In genomic region chr4:150835163-150835562, GRCm38 (mm10) we compare ENCODE assay signal across 23 mouse cellular contexts.
"Had no signal": no experiment of that assay in that cellular context is flagged by ENCODE, and none has a peak within 500 bp of the region (broad histone marks: within the 10 kb centered on the region; RNA-seq: fewer than 3 reads in every experiment).

No protein-coding gene starts in this region.

- H3K9ac ChIP-seq: limb, embryonic 12.5 days; limb, embryonic 15.5 days; liver, embryonic 14.5 days; liver, postnatal 0 days; midbrain, embryonic 12.5 days; midbrain, embryonic 15.5 days; neural tube, embryonic 13.5 days; stomach, embryonic 15.5 days had no signal

- H3K4me1 ChIP-seq: limb, embryonic 12.5 days; midbrain, embryonic 12.5 days; midbrain, embryonic 15.5 days; neural tube, embryonic 13.5 days; stomach, embryonic 15.5 days had no signal

- H3K27ac ChIP-seq: kidney, postnatal 0 days; left cerebral cortex, adult 2 months; limb, embryonic 12.5 days; limb, embryonic 15.5 days; liver, embryonic 14.5 days; macrophage; midbrain, embryonic 12.5 days; midbrain, embryonic 15.5 days; neural tube, embryonic 13.5 days; stomach, embryonic 15.5 days had no signal

- H3K27me3 ChIP-seq: limb, embryonic 12.5 days; limb, embryonic 15.5 days; midbrain, embryonic 15.5 days; neural tube, embryonic 13.5 days; stomach, embryonic 15.5 days had no signal

- DNase-seq: kidney, adult 18-20 months; kidney, adult 9 months; kidney, postnatal 36 days; layer of hippocampus, postnatal 36 days; left cerebral cortex, postnatal 4 days; liver, postnatal 0 days; lung, postnatal 14 days; retina, postnatal 1 day; right cerebral cortex, postnatal 25 days; spleen, adult 18-20 months; thymus, postnatal 25 days had no signal

- H3K9me3 ChIP-seq: limb, embryonic 12.5 days; limb, embryonic 15.5 days; midbrain, embryonic 12.5 days; midbrain, embryonic 15.5 days; neural tube, embryonic 13.5 days; stomach, embryonic 15.5 days had no signal

- H3K36me3 ChIP-seq: limb, embryonic 12.5 days; limb, embryonic 15.5 days; midbrain, embryonic 12.5 days; midbrain, embryonic 15.5 days; neural tube, embryonic 13.5 days; stomach, embryonic 15.5 days had no signal

- ATAC-seq: intestine, embryonic 16.5 days; liver, postnatal 0 days; midbrain, embryonic 15.5 days had no signal

- H3K4me2 ChIP-seq: limb, embryonic 12.5 days; limb, embryonic 15.5 days; liver, embryonic 11.5 days; midbrain, embryonic 12.5 days; midbrain, embryonic 15.5 days; neural tube, embryonic 13.5 days; stomach, embryonic 15.5 days had no signal

- H3K4me3 ChIP-seq: left cerebral cortex, adult 2 months; limb, embryonic 12.5 days; limb, embryonic 15.5 days; midbrain, embryonic 12.5 days; midbrain, embryonic 15.5 days; neural tube, embryonic 13.5 days; stomach, embryonic 15.5 days had no signal
